Mouse (Mus musculus) layer of hippocampus, adult 8-10 months (tissue): ENCODE measurements around the gene Fzd5. TPM values are rescaled to one million over a fixed set of nuclear protein-coding genes. Genes with fewer than 3 reads are reported as not detected.
A peak's percentile ranks its signal among the peaks of the same experiment; 100 is the strongest.

Source experiments
- DNase-seq, 2 experiments: peaks; one replicate each; pipeline ENCODE4 v3.0.0; 2022; ENCODE audit warnings: low spot score in 2 of 2
- total RNA-seq, 4 experiments: library from RNA; stranded (reverse); gene quantifications; 2 replicates each; pipeline ENCODE4 v1.2.4; 2022

Fzd5 gene
- total RNA-seq, 4 experiments from 2014 or later, result 0.87 to 2.5 (median 1.3) TPM

DNA sequence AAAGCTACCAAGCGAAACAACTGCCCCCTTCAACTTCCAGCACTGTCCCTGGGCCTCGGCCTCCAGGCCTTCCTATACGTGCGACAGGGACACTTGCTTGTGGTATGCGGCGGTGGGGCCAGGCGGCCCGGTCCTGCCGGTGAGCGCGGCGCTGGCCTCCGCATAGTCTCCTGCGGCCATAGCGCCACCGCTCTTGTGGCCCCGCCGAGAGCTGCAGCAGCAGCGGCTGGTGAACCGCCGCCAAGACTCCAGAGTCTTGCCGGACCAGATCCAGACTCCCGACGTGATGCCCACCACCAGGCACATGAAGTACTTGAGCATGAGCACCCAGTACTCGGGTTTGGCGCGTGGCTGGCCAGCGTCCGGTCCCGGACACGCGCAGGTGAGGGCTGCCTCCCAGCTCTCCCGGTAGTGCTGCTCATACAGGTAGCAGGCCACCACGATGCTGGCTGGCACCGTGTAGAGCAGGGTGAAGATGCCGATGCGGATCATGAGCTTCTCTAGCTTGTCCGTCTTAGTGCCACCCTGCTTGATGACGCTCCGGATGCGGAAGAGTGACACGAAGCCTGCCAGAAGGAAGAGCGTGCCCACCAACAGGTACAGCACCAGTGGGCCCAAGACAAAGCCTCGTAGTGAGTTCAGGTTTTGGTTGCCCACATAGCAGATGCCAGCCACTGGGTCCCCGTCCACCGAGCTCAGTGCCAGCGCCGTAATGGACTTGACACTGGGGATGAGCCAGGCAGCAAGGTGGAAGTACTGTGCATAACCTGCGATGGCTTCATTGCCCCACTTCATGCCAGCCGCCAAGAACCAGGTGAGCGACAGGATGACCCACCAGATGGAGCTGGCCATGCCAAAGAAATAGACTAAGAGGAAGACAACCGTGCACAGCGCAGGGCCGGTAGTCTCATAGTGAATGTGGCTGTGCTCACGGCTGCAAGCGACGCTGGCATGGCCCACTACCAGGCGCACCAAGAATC lies 2.5 kb downstream of the Fzd5 start:
- no peak for DNase-seq

GRCm38 (mm10) chr1:64733453-64734245 lies 3.9 kb downstream of the Fzd5 start:
- DNase-seq, result no peak

DNA sequence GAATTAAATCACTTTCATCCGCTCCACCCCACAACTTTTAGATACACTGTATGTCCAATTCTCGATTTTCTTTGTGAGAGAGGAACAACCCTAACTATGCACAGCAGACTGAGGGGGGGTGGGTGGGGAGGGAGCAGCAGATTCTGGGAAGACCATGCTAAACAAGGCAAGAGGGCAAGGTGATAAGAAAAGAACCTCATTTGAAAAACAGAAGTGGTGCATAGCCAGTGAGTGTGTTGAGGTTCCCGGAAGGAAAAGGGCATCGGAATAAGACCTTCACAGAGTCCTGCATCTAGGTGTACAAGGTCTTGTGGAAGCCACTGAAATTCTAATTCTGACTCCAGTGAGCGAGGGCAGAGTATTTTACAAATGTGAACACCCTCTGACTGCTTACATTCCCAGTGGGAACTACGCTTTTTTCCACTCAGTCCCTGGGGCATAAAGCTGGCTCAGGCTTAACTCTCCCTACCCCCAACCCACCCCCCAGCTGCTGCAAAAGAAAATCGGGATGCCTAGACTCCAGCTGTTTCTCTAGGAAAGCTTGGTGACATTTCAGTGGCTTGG lies 4.8 kb downstream of the Fzd5 start:
- DNase-seq, result no peak

DNA sequence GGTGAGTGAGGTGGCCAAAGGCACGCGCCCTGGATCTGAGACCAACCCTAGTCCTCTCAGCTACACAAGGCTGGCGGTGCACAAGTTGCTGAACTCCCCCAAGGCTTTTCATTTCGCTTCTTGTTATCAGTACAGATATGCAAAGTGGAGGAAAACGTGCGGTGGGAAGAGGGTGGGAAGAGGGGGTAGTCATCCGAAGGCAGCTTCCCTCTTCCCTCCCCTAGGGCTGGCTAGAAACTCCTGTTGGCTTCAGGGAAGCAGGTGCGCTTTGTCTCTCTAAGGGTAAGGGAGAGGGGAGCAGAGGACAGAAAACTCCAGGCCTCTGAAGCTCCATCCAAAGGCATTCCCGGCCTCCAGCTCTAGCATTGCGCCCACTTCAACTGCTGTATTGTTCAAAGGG lies 5.4 kb downstream of the Fzd5 start:
- no peak for DNase-seq

DNA sequence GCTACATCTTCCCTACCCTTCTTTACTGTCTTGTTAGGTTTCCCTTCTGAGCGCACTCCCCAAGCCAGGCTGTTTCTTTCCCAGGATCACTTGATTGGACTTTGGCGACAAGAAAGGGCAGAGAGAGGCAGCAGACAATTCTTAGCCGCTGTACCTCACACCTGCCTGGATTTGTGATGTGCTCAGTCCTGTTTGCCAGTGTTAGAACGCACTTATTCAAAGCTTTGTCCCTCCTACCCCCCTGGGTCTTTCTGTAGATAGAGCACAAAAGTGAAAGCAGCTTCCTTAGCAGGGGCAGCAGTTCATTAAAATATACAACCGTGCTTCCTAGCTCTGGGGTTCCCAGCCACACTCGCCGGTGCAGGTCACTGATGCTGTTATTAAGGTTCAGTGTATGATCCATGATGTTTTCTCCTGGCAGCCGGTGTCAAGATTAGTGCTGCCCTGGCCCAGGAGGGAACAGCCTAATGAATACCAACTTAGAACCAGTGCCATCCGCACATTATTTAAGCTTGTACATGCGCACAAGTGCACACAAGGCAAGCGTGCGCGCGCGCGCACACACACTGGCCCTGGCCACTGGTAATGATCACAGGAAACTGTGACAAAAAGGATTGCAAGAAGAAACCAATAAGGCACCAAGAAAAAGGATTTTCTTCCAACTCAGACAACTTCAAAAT lies 6.1 kb downstream of the Fzd5 start:
- DNase-seq, result no peak

- DNase-seq, result no peak
Measured at GRCm38 (mm10) chr1:64730046-64730445, 7.5 kb downstream of the Fzd5 start.

- no peak for DNase-seq
Measured at GRCm38 (mm10) chr1:64721034-64721587, 16.4 kb downstream of the Fzd5 start.

GRCm38 (mm10) chr1:64717504-64717903 lies 20.0 kb downstream of the Fzd5 start:
- peak in 1 of 2 experiments; percentile 52 for DNase-seq

- peak in 1 of 2 experiments; percentile 19 for DNase-seq
Measured at GRCm38 (mm10) chr1:64716589-64717304, 20.8 kb downstream of the Fzd5 start.

- no peak for DNase-seq
Measured at GRCm38 (mm10) chr1:64715458-64715857, 22.1 kb downstream of the Fzd5 start.

- no peak for DNase-seq
Measured at GRCm38 (mm10) chr1:64712006-64712760, 25.4 kb downstream of the Fzd5 start.

DNA sequence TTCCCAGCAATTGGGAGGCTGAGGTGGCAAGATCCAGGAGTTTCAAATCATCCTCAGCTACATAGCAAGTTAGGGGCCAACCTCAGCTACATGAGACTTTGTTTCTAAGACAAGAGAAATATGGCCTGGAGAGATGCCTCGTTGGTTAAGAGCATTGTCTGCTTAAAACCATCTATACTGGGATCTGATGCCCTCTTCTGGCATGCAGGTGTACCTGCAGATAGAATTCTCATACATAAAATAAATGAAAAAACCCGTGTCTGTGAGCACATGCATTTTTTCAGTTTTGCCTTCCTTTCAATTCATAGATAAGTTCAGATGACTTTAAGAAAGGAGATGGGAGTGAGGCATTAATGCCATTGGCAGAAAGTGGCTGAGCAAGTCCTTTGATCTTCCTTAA lies 27.7 kb downstream of the Fzd5 start:
- no peak for DNase-seq

DNA sequence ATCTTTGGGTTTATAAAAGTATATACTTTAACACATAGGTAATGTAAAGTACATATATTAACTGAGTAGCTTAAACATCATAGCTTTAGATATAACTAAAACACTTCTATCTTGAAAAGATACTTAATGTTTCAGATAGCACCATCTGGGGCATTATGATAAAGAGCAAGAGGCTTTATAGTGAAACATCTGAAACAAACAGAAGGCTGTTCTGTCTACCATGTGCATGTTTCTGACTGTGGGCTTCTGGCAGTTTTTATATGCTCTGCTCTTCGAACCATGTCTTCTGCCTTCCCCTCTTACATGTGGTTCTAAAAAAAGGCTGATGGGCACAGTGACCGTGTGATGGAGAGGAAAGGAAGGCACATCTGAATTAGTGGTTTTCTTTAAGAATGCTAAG lies 30.9 kb downstream of the Fzd5 start:
- no peak for DNase-seq

DNA sequence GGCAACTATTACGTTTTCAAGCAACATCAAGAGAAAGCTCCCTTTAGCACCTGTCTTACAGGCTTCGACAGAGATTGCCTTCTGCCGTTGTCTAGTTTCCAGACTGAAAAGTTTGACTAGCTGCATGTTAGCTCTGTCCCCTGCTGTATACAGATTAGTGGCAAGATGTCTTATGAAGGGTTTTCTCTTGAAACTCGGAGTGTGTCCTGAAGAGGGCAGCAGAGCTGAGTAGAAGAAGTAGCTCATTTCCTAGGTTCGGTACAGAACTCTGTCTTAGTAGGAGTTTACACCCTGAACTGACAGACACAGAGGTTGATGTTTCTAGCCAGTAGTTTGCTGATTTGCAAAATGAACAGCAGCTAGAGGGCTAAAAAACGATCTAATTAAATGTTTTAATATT lies 32.3 kb downstream of the Fzd5 start:
- peak; percentile 31 to 68 for DNase-seq

DNA sequence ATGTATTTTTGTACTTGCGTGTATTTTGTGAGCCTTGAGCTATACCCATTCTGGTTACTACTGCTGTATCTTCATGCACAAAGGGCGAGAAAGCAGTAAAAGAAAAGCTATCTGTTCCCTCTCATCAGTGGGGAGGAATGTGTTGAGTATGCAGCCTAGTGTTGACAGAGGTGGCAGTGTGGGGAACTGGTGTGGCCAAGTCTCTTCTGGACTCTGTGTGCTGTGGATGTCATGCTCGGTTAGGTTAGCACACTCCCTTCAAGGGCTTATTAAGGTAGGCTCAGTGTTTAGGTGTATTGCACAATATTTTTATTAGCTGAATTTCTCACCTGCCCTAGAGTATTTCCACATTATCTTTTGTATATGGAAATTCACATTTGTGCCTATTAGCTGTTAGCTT lies 35.8 kb downstream of the Fzd5 start:
- no peak for DNase-seq

DNA sequence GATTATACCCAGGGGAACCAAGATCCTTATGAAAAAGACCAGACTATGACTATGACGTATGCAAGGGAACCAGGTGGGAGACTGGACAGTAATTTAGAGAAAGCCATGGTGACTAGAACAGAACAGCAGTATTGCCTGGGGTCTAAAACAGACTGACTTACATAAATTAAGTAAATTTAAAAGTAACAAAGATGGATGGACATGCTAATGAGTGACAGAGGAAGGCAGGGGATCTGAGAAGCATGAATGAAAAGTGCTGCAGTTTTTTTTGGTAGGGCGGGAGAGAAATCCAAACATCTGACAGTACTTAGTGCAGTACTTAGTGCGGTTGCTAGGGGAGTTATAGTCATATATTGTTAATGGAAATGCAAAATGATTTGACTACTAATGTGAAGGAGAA lies 42.4 kb downstream of the Fzd5 start:
- DNase-seq, result no peak

DNA sequence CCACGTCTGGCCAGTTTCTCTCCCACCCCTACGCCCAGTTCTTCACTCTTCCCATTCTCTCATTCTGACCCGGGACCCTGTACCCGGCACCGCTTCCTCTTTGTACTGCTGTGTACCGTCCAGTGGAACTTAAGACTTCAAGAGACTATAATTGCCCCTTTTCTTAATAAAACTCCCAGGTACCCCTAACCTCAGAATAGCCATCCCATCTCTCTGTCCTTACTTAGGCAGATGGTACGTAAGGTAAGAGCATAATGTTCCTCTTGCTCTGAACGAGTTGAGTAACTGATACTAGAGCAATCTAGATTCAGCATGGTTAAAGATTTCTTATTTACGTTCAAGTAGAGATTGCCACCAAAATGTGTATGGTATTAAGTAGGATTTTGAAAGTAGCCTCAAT lies 46.0 kb downstream of the Fzd5 start:
- no peak for DNase-seq

DNA sequence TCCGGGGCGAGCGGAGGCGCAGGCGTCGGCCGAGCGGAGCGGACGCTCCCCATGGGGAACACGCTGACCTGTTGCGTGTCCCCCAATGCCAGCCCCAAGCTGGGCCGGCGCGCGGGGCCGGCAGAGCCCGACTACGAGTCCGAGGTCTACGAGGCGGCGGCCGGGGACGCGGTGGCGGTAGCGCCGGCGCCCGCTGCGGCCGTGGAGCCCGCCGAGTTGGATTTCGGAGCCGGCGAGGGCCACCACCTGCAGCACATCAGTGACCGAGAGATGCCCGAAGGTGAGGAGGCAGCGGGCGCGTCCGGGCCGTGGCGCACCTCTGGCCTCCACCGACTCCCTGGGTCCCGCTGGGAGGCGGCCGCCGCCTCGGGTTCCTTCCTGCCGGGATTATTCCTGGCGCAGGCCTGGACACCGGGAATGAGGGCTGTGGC lies 46.4 kb downstream of the Fzd5 start:
- DNase-seq, result peak in 1 of 2 experiments; percentile 18

DNA sequence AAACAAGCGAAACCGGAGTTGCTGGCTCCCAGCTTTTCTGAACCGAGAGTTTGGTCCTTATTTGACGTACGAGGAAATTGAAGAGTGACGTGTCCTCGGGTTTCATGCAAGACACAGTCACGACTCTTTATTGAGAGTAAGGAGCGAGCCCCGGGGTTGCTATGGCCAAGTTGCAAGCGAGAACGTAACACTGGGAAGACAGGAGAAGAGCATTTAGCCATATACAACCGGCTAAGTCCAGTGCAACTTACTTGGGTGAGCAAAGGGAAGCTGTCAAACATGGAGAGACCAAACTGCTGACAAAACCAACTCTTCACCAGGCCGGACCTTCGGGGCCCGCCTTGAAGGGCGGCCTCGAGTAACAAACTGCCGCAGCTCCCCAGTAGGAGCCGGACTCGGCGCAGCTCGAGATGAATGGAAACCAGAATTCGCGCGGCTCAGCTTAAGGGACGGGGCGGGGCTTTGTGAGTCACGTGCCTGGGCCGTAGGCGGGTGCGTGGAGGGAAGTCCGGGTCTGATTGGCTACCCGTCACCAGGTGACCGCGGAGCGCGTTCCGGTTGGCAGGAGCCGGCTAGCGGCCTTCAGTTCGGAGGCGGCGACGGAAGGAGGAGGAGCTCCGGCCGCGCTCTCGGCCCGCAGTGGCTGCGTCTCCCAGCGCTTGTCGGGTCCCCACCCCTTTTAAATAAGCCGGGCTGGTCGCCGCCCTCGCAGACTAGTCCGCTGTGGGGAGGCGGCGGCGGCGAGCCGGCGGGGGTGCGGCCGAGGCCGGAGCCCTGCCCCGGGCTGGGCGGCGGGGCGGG lies 47.1 kb downstream of the Fzd5 start, which contains the start of gene Ccnyl1:
TSS of gene Ccnyl1 (plus strand) at position 243 of the 801 bp plus-strand sequence.
- DNase-seq, result peak; percentile 98 to 99
